Mouse (Mus musculus): ENCODE results near the gene Atp1b3. TPM values are rescaled to one million over a fixed set of nuclear protein-coding genes. Genes with fewer than 3 reads are reported as not detected.

Atp1b3 gene
- 150 TPM for polyA plus RNA-seq (2014; fragmentation: Illumina TruSeq; extraction: RNeasy Lipid Tissue Mini Kit (QIAGEN cat#74804); ENCODE audit: insufficient read depth, low read depth, low replicate concordance)

GRCm38 (mm10) chr9:96364141-96364838, at the start of gene Atp1b3:
Atp1b3 (minus strand) TSS chr9:96364442.

Other genes with a start within 250 kb of the Atp1b3 start
- gene Gk5, start 245.1 kb downstream of the Atp1b3 start, polyA plus RNA-seq (2014; fragmentation: Illumina TruSeq; extraction: RNeasy Lipid Tissue Mini Kit (QIAGEN cat#74804); ENCODE audit: insufficient read depth, low read depth, low replicate concordance): 1.2 TPM
- 10.6 TPM for gene Tfdp2, start 168.2 kb downstream of the Atp1b3 start, polyA plus RNA-seq (2014; fragmentation: Illumina TruSeq; extraction: RNeasy Lipid Tissue Mini Kit (QIAGEN cat#74804); ENCODE audit: insufficient read depth, low read depth, low replicate concordance)
- 141 TPM for gene Rnf7, start 114.2 kb upstream of the Atp1b3 start, polyA plus RNA-seq (2014; fragmentation: Illumina TruSeq; extraction: RNeasy Lipid Tissue Mini Kit (QIAGEN cat#74804); ENCODE audit: insufficient read depth, low read depth, low replicate concordance)
- 4.1 TPM for gene Gm28729, start 160.8 kb upstream of the Atp1b3 start, polyA plus RNA-seq (2014; fragmentation: Illumina TruSeq; extraction: RNeasy Lipid Tissue Mini Kit (QIAGEN cat#74804); ENCODE audit: insufficient read depth, low read depth, low replicate concordance)

All from lung, adult 10 weeks (tissue).